Mouse (Mus musculus): ENCODE measurements around the gene Sh3pxd2a. TPM values are rescaled to one million over a fixed set of nuclear protein-coding genes. Genes with fewer than 3 reads are reported as not detected.
A peak's percentile ranks its signal among the peaks of the same experiment; 100 is the strongest.

The Sh3pxd2a gene
- polyA plus RNA-seq, 1 experiment: 13.4 TPM

DNA sequence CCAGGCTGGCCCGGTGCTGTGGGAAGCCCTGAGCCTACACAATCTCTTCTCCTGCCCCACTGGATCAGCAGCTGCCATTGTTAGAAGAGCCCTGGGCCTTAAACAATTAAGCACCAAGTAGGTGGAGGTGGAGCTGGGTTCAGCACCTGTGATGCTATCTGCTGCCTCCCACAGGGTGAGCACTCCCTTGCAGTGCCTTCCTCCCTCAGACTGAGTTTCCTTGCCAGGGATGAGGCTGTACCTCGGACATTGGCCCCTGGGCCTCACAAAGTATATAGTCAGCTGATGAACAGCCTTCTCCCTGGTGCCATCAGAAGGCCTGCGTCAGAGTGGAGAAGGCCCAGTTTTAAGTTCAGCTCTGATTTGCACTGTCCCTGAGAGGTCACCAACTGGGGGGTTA, 106.9 kb downstream of the Sh3pxd2a start:
- Histone ChIP-seq H3K27ac (ENCODE audit: insufficient read depth, low read length) (no peak overlapping the region), H3K4me3 (ENCODE audit: insufficient read depth, low read length) (no peak overlapping the region), H3K4me1 (ENCODE audit: control insufficient read depth, insufficient read depth, low read length) (no peaks in the 10 kb centered on the region)
- no peak for TF ChIP-seq CTCF (IDR thresholded peaks at IDR 0.05; ENCODE audit: extremely low read depth, insufficient read depth, low read length)
- no peak for TF ChIP-seq POLR2A (IDR thresholded peaks at IDR 0.05; ENCODE audit: extremely low read depth, insufficient read depth, low read length)

DNA sequence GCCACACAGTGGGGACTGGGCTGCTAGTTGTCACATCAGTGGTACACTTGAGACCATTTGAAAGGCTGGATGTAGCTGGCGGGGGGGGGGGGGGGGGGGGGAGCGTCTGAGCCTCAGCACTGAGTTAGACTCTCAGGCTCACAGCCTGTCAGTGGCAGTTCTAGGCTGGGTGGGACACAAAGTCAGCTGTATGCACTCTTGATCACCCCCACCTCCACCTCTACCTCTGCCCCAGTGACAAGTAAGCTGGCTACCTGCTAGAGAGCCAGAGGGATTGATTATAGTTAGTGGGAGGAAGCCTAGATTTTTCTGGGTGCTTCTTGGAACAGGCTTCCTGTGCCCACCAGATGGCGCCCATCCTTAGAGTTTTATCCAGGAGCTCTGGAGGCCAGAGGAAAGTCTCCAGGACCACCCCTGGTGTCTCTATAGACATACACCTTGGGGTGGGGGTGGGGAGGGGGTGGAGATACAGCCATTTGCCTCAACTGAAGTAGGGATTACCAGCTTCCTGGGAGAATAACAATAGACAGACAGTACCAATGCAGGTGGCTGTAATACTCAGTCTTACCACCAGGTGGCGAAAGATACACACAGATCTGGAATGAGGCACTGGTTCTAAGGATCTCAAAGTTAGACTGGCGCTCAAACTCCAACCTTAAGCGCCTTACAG, 107.9 kb downstream of the Sh3pxd2a start:
- Histone ChIP-seq H3K4me1 (ENCODE audit: control insufficient read depth, insufficient read depth, low read length) (no peaks in the 10 kb centered on the region), H3K27ac (ENCODE audit: insufficient read depth, low read length) (no peak overlapping the region), H3K4me3 (ENCODE audit: insufficient read depth, low read length) (no peak overlapping the region)
- peak; percentile 69 for TF ChIP-seq CTCF (IDR thresholded peaks at IDR 0.05; ENCODE audit: extremely low read depth, insufficient read depth, low read length)
- TF ChIP-seq POLR2A (IDR thresholded peaks at IDR 0.05; ENCODE audit: extremely low read depth, insufficient read depth, low read length): no peak

- no peak overlapping the region for H3K4me3 ChIP-seq (ENCODE audit: insufficient read depth, low read length)
- H3K27ac ChIP-seq (ENCODE audit: insufficient read depth, low read length): no peak overlapping the region
- TF ChIP-seq POLR2A (IDR thresholded peaks at IDR 0.05; ENCODE audit: extremely low read depth, insufficient read depth, low read length): no peak
- TF ChIP-seq CTCF (IDR thresholded peaks at IDR 0.05; ENCODE audit: extremely low read depth, insufficient read depth, low read length): no peak
- H3K4me1 ChIP-seq (ENCODE audit: control insufficient read depth, insufficient read depth, low read length): no peaks in the 10 kb centered on the region
Measured at GRCm38 (mm10) chr19:47354456-47354855, 109.7 kb downstream of the Sh3pxd2a start.

- Histone ChIP-seq H3K4me1 (ENCODE audit: control insufficient read depth, insufficient read depth, low read length) (no peaks in the 10 kb centered on the region), H3K27ac (ENCODE audit: insufficient read depth, low read length) (no peak overlapping the region), H3K4me3 (ENCODE audit: insufficient read depth, low read length) (no peak overlapping the region)
- TF ChIP-seq POLR2A (IDR thresholded peaks at IDR 0.05; ENCODE audit: extremely low read depth, insufficient read depth, low read length): no peak
Measured at GRCm38 (mm10) chr19:47349043-47349442, 115.2 kb downstream of the Sh3pxd2a start.

DNA sequence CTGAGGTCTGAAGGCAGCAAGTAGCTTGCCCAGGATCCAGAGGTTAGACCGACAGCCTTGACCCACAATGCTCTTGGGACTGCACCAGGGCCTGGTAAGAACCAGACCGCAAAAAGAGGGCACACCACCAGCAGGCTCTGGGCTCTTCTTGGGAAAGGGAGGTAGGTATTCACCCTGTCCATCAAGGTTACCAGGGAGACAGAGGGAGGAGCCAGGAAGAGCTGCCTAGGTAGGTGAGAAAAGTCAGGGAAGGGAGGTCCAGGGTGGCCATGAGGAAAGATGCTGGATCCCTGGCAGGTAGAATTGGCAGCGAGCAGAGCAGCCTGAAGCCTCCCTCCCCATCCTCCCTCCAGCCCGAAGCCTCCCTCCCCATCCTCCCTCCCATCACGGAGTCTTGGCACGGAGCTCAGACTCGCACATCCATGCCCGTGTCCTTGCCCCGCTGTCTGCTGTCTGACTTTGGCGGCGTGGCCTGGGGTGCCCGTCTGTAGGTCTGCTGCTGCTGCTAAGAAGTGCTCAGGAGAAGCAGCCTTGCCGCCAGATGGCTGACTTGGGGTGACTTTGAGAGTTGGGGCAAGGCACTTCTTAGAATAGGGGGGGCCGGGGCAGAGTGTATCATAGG, 115.7 kb downstream of the Sh3pxd2a start:
- Histone ChIP-seq H3K4me1 (ENCODE audit: control insufficient read depth, insufficient read depth, low read length) (no peaks in the 10 kb centered on the region), H3K4me3 (ENCODE audit: insufficient read depth, low read length) (no peak overlapping the region), H3K27ac (ENCODE audit: insufficient read depth, low read length) (no peak overlapping the region)
- no peak for TF ChIP-seq POLR2A (IDR thresholded peaks at IDR 0.05; ENCODE audit: extremely low read depth, insufficient read depth, low read length)
- TF ChIP-seq CTCF (IDR thresholded peaks at IDR 0.05; ENCODE audit: extremely low read depth, insufficient read depth, low read length): no peak

DNA sequence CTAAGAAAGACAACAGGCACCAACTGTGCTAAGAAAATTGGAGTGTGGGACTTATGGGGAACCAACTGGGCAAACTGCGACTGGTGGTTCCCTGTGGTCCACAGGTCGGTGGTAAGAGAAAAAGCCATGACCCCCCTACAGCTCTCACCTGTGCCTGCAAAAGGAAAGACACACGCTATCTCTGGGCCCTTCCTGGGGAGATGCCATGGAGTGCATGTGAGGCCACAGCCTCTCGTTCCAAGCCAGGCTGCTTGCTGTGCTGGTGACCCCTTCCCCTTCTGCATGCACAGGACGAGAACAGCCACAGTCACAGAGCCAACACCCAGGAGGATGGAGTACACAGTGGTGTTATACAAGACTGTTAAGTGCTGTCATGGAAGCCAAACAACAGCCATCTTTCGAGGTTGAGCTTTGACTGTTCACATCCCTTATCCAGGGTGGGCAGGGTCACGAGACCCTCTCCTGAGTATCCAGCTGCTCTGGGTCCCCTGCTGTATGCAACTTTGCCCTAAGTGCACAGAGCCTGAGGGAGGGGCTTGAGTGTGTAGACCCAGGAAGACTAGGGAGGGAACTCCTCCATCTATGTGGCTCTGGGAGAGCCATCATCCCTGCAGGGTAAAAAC, 117.1 kb downstream of the Sh3pxd2a start:
- TF ChIP-seq POLR2A (IDR thresholded peaks at IDR 0.05; ENCODE audit: extremely low read depth, insufficient read depth, low read length) (no peak), CTCF (IDR thresholded peaks at IDR 0.05; ENCODE audit: extremely low read depth, insufficient read depth, low read length) (no peak)
- H3K27ac ChIP-seq (ENCODE audit: insufficient read depth, low read length): no peak overlapping the region

GRCm38 (mm10) chr19:47346606-47347005, 117.6 kb downstream of the Sh3pxd2a start:
- no peak for TF ChIP-seq CTCF (IDR thresholded peaks at IDR 0.05; ENCODE audit: extremely low read depth, insufficient read depth, low read length)
- TF ChIP-seq POLR2A (IDR thresholded peaks at IDR 0.05; ENCODE audit: extremely low read depth, insufficient read depth, low read length): no peak
- no peaks in the 10 kb centered on the region for H3K4me1 ChIP-seq (ENCODE audit: control insufficient read depth, insufficient read depth, low read length)
- H3K4me3 ChIP-seq (ENCODE audit: insufficient read depth, low read length): no peak overlapping the region
- no peak overlapping the region for H3K27ac ChIP-seq (ENCODE audit: insufficient read depth, low read length)

More for the DNA sequence above, 117.1 kb downstream of the Sh3pxd2a start:
- Histone ChIP-seq H3K4me3 (ENCODE audit: insufficient read depth, low read length) (no peak overlapping the region), H3K4me1 (ENCODE audit: control insufficient read depth, insufficient read depth, low read length) (no peaks in the 10 kb centered on the region)

- no peak overlapping the region for H3K4me3 ChIP-seq (ENCODE audit: insufficient read depth, low read length)
- TF ChIP-seq POLR2A (IDR thresholded peaks at IDR 0.05; ENCODE audit: extremely low read depth, insufficient read depth, low read length) (no peak), CTCF (IDR thresholded peaks at IDR 0.05; ENCODE audit: extremely low read depth, insufficient read depth, low read length) (no peak)
- no peak overlapping the region for H3K27ac ChIP-seq (ENCODE audit: insufficient read depth, low read length)
- no peaks in the 10 kb centered on the region for H3K4me1 ChIP-seq (ENCODE audit: control insufficient read depth, insufficient read depth, low read length)
Measured at GRCm38 (mm10) chr19:47345851-47346568, 118.2 kb downstream of the Sh3pxd2a start.

GRCm38 (mm10) chr19:47343422-47343821, 120.8 kb downstream of the Sh3pxd2a start:
- no peak for TF ChIP-seq CTCF (IDR thresholded peaks at IDR 0.05; ENCODE audit: extremely low read depth, insufficient read depth, low read length)
- peak; percentile 35; the same call in 1 of the 2 replicates for TF ChIP-seq POLR2A (IDR thresholded peaks at IDR 0.05; ENCODE audit: extremely low read depth, insufficient read depth, low read length)
- Histone ChIP-seq H3K27ac (ENCODE audit: insufficient read depth, low read length) (0 out of 2 replicates have a peak overlapping the region, but pooled peaks have one; percentile 1), H3K4me3 (ENCODE audit: insufficient read depth, low read length) (peak overlapping the region; percentile 71), H3K4me1 (ENCODE audit: control insufficient read depth, insufficient read depth, low read length) (no peaks in the 10 kb centered on the region)

Measured in cortical plate, adult 2 months (tissue).